Mouse (Mus musculus) lung, embryonic 14.5 days (tissue): ENCODE measurements around the gene Snx32. TPM values are rescaled to one million over a fixed set of nuclear protein-coding genes. Genes with fewer than 3 reads are reported as not detected.
A peak's percentile ranks its signal among the peaks of the same experiment; 100 is the strongest.

ENCODE experiments used
- ATAC-seq: fragments of 200-750 bp; cut with Nextera tagmentation; 2 replicates; pipeline ENCODE4 v1.8.0; 2017; ENCODE audit warnings: mild to moderate bottlenecking, moderate TSS enrichment, moderate library complexity; ENCODE audit not compliant: insufficient read depth
- DNase-seq: peaks from one replicate; pipeline ENCODE4 v3.0.0-alpha.2; 2015
- H3K27ac ChIP-seq: fragments of 300-500 bp; sonication (generic); 2 replicates; pipeline ENCODE4 v1.5.1; 2014; ENCODE audit warnings: low read depth, mild to moderate bottlenecking, moderate library complexity
- H3K27me3 ChIP-seq: fragments of 300-500 bp; sonication (generic); 2 replicates; pipeline ENCODE4 v1.6.1; 2014; ENCODE audit warnings: low read length, control low read depth; ENCODE audit not compliant: insufficient read depth
- H3K36me3 ChIP-seq: fragments of 300-500 bp; sonication (generic); 2 replicates; pipeline ENCODE4 v1.6.1; 2014; ENCODE audit warnings: control low read depth; ENCODE audit not compliant: insufficient read depth
- H3K4me1 ChIP-seq: fragments of 300-500 bp; sonication (generic); 2 replicates; pipeline ENCODE4 v1.6.1; 2014; ENCODE audit warnings: antibody characterized with exemption, control low read depth; ENCODE audit not compliant: insufficient read depth
- H3K4me2 ChIP-seq: fragments of 300-500 bp; sonication (generic); 2 replicates; pipeline ENCODE4 v1.6.1; 2014; ENCODE audit warnings: mild to moderate bottlenecking
- H3K4me3 ChIP-seq: fragments of 300-500 bp; sonication (generic); 2 replicates; pipeline ENCODE4 v1.5.1; 2014; ENCODE audit warnings: low read depth, low read length
- H3K9ac ChIP-seq: fragments of 300-500 bp; sonication (generic); 2 replicates; pipeline ENCODE4 v1.6.1; 2014
- H3K9me3 ChIP-seq: fragments of 300-500 bp; sonication (generic); 2 replicates; pipeline ENCODE4 v1.6.1; 2016; ENCODE audit warnings: low read depth, low read length, control low read depth
- CTCF ChIP-seq: IDR thresholded peaks from 2 replicates; pipeline ENCODE4 v1.5.1; 2016; ENCODE audit warnings: antibody characterized with exemption, low read depth
- WGBS: fragments of 180-500 bp; shearing (Covaris S2); extraction: QIAGEN DNeasy Blood & Tissue Kit; methylation state at CpG from one replicate; pipeline ENCODE4 v1.1.7; 2014; 5-methylcytosine and 5-hydroxymethylcytosine counted together
- polyA plus RNA-seq: library from polyadenylated mRNA; unstranded; fragments of >200 nt; fragmentation: Nextera tagmentation; extraction: Ambion mirVana; gene quantifications from 2 replicates; pipeline ENCODE4 v1.2.1, GENCODE M21; 2014

The Snx32 gene
- polyA plus RNA-seq, 1 experiment from 2014 or later, result 6.7 TPM

- H3K4me3 ChIP-seq, result peak overlapping the region; percentile 17; the same call in 1 of the 2 replicates
- H3K4me2 ChIP-seq, result peak overlapping the region; percentile 61
- 0 out of 2 replicates have a peak, but pooled peaks cover 5% of the 10 kb centered on the region for H3K4me1 ChIP-seq
- no peaks in the 10 kb centered on the region for H3K36me3 ChIP-seq
- 13% methylated on average over 20 of the region's 20 CpGs for WGBS
- peak; percentile 98 for ATAC-seq
- H3K27ac ChIP-seq, result peak overlapping the region; percentile 82; the same call in 1 of the 2 replicates
- peak; percentile 98 for DNase-seq
- peak; percentile 99 for TF ChIP-seq CTCF
- no peak overlapping the region for H3K9ac ChIP-seq
- no peaks in the 10 kb centered on the region for H3K27me3 ChIP-seq
- H3K9me3 ChIP-seq, result no peaks in the 10 kb centered on the region
Observed at GRCm38 (mm10) chr19:5529325-5530137, 19.2 kb upstream of the Snx32 start.

- WGBS, result 59% methylated on average over 5 of the region's 5 CpGs
- H3K4me2 ChIP-seq, result no peak overlapping the region
- ATAC-seq (no peak), DNase-seq (no peak)
- H3K27me3 ChIP-seq, result no peaks in the 10 kb centered on the region
- H3K4me1 ChIP-seq, result no peaks in the 10 kb centered on the region
- H3K9me3 ChIP-seq, result no peaks in the 10 kb centered on the region
- no peak for TF ChIP-seq CTCF
- H3K9ac ChIP-seq, result no peak overlapping the region
- no peak overlapping the region for H3K27ac ChIP-seq
- no peaks in the 10 kb centered on the region for H3K36me3 ChIP-seq
- no peak overlapping the region for H3K4me3 ChIP-seq
Observed at GRCm38 (mm10) chr19:5525204-5525603, 14.9 kb upstream of the Snx32 start.

- no peak for ATAC-seq
- WGBS, result 77% methylated on average over 3 of the region's 3 CpGs
- no peak overlapping the region for H3K27ac ChIP-seq
Observed at GRCm38 (mm10) chr19:5518721-5519120, 8.4 kb upstream of the Snx32 start.

GRCm38 (mm10) chr19:5516906-5517505, 6.7 kb upstream of the Snx32 start:
- no peak overlapping the region for H3K4me3 ChIP-seq
- DNase-seq, result no peak
- no peak overlapping the region for H3K4me2 ChIP-seq
- no peak overlapping the region for H3K9ac ChIP-seq
- TF ChIP-seq CTCF, result 0 out of 2 replicates have a peak, but pooled peaks have one; percentile 3
- H3K4me1 ChIP-seq, result no peaks in the 10 kb centered on the region
- H3K27me3 ChIP-seq, result no peaks in the 10 kb centered on the region
- no peak overlapping the region for H3K27ac ChIP-seq
- no peak for ATAC-seq
- H3K36me3 ChIP-seq, result no peaks in the 10 kb centered on the region
- no peaks in the 10 kb centered on the region for H3K9me3 ChIP-seq
- WGBS, result 70% methylated on average over 8 of the region's 8 CpGs

More at GRCm38 (mm10) chr19:5518721-5519120, 8.4 kb upstream of the Snx32 start:
- no peak overlapping the region for H3K9ac ChIP-seq
- no peaks in the 10 kb centered on the region for H3K9me3 ChIP-seq
- H3K36me3 ChIP-seq, result no peaks in the 10 kb centered on the region
- H3K4me3 ChIP-seq, result no peak overlapping the region
- H3K4me1 ChIP-seq, result no peaks in the 10 kb centered on the region
- DNase-seq, result no peak
- TF ChIP-seq CTCF, result no peak
- H3K27me3 ChIP-seq, result no peaks in the 10 kb centered on the region
- H3K4me2 ChIP-seq, result no peak overlapping the region

GRCm38 (mm10) chr19:5515840-5516777, 5.8 kb upstream of the Snx32 start:
- H3K27ac ChIP-seq, result no peak overlapping the region
- H3K4me3 ChIP-seq, result no peak overlapping the region
- H3K27me3 ChIP-seq, result no peaks in the 10 kb centered on the region
- no peak for TF ChIP-seq CTCF
- 87% methylated on average over 7 of the region's 7 CpGs for WGBS
- no peak overlapping the region for H3K9ac ChIP-seq
- H3K4me1 ChIP-seq, result 0 out of 2 replicates have a peak, but pooled peaks cover 2% of the 10 kb centered on the region
- H3K9me3 ChIP-seq, result no peaks in the 10 kb centered on the region
- H3K36me3 ChIP-seq, result no peaks in the 10 kb centered on the region
- H3K4me2 ChIP-seq, result no peak overlapping the region
- DNase-seq (no peak), ATAC-seq (no peak)

GRCm38 (mm10) chr19:5513005-5513349, 2.6 kb upstream of the Snx32 start:
- Histone ChIP-seq H3K27ac (no peak overlapping the region), H3K4me1 (0 out of 2 replicates have a peak, but pooled peaks cover 5% of the 10 kb centered on the region), H3K9ac (no peak overlapping the region), H3K4me3 (no peak overlapping the region), H3K36me3 (no peaks in the 10 kb centered on the region), H3K27me3 (no peaks in the 10 kb centered on the region), H3K9me3 (no peaks in the 10 kb centered on the region), H3K4me2 (no peak overlapping the region)
- 78% methylated on average over 3 of the region's 3 CpGs for WGBS
- TF ChIP-seq CTCF, result no peak
- no peak for DNase-seq
- ATAC-seq, result no peak
